Mouse (Mus musculus) bone marrow, adult 2 months (tissue): ENCODE measurements around the gene Hydin. TPM values are rescaled to one million over a fixed set of nuclear protein-coding genes. Genes with fewer than 3 reads are reported as not detected.
"Not testable (repeated sequence)": the region's sequence is repeated elsewhere in the genome, so short reads cannot be mapped to it uniquely, and the experiment has no call there.

ENCODE experiments used
- H3K27ac ChIP-seq: fragments of 200-500 bp; 2 replicates; pipeline ENCODE4 v1.5.1; 2012; ENCODE audit warnings: low read depth, mild to moderate bottlenecking, control low read depth, inconsistent platforms, low read length; ENCODE audit not compliant: control insufficient read depth, poor library complexity, insufficient read depth
- H3K4me1 ChIP-seq: fragments of 200-500 bp; 2 replicates; pipeline ENCODE4 v1.6.1; 2011; ENCODE audit warnings: low read length; ENCODE audit not compliant: control insufficient read depth, insufficient read depth
- H3K4me3 ChIP-seq: fragments of 200-500 bp; replicated peaks from 2 replicates; pipeline ENCODE3; 2011; ENCODE audit warnings: mild to moderate bottlenecking, low read depth, low read length, control low read depth; ENCODE audit not compliant: control insufficient read depth
- CTCF ChIP-seq: fragments of 200-500 bp; IDR thresholded peaks from 2 replicates; pipeline ENCODE4 v1.5.1; 2011; ENCODE audit warnings: low read length, control low read depth; ENCODE audit not compliant: control insufficient read depth, insufficient read depth
- POLR2A ChIP-seq: fragments of 200-500 bp; IDR thresholded peaks from 2 replicates; pipeline ENCODE4 v1.6.1; 2011; ENCODE audit warnings: low read depth, mild to moderate bottlenecking, control low read depth, low read length, borderline replicate concordance; ENCODE audit not compliant: control insufficient read depth
- WGBS: fragments of 180-500 bp; shearing (Covaris S2); methylation state at CpG from one replicate; pipeline ENCODE4 v1.1.7; 2018; 5-methylcytosine and 5-hydroxymethylcytosine counted together
- polyA plus RNA-seq: library from polyadenylated mRNA; stranded (reverse); fragments of >200 nt; gene quantifications from 2 replicates; pipeline ENCODE4 v1.2.4, GENCODE M21; 2011; ENCODE audit warnings: low replicate concordance; ENCODE audit not compliant: missing spikeins, insufficient read depth, insufficient read length

Gene Hydin
- polyA plus RNA-seq, 1 experiment, result not detected

DNA sequence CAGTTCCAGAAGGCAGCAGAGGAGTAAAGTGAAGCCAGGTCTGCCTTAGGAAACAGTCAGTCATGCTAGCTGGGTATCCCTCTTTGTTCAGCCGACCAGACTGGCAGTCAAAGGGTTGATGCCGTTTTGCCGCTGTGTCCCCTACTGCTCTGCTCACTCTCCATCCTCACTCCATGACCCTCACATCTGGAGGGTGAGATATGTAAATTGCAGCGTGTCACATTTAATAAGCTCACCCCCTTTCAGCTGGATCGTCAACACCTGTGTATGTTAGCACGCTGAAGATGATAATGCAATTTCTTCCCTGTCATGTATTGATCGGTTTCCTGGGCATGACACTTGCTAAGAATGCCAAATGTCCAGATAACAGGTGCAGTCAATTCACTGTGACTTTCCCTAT, 49.0 kb downstream of the Hydin start:
- WGBS, result 79% methylated on average over 7 of the region's 7 CpGs
- Histone ChIP-seq H3K4me1 (no peaks in the 10 kb centered on the region), H3K27ac (no peak overlapping the region), H3K4me3 (no peak overlapping the region)
- TF ChIP-seq CTCF (no peak), POLR2A (no peak)

DNA sequence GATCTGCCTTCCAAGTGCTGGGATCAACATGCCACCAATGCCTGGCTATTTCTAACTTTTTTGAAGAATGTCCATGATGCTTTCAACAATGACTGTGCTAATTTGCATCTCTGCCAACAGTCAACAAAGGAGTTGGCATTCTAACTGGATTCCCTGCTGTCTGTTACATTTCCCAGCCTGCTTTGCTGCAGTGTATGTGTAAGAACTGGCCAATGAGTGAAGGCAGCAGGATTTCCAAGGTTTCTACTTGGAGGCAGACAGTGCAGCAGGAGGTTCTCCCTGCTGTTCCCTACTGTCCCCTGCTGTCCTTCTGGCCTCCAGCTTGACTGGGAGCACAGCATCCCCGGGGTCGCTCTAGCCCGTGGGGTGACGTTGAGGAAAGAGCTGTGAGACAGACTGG, 52.8 kb downstream of the Hydin start:
- Histone ChIP-seq H3K27ac (no peak overlapping the region), H3K4me1 (no peaks in the 10 kb centered on the region), H3K4me3 (no peak overlapping the region)
- WGBS, result 61% methylated on average over 4 of the region's 4 CpGs
- TF ChIP-seq POLR2A, result no peak
- TF ChIP-seq CTCF, result no peak

GRCm38 (mm10) chr8:110321446-110321845, 54.7 kb downstream of the Hydin start:
- Histone ChIP-seq H3K4me3 (no peak overlapping the region), H3K4me1 (no peaks in the 10 kb centered on the region), H3K27ac (no peak overlapping the region)
- WGBS, result 82% methylated on average over 2 of the region's 2 CpGs
- TF ChIP-seq CTCF (no peak), POLR2A (no peak)

DNA sequence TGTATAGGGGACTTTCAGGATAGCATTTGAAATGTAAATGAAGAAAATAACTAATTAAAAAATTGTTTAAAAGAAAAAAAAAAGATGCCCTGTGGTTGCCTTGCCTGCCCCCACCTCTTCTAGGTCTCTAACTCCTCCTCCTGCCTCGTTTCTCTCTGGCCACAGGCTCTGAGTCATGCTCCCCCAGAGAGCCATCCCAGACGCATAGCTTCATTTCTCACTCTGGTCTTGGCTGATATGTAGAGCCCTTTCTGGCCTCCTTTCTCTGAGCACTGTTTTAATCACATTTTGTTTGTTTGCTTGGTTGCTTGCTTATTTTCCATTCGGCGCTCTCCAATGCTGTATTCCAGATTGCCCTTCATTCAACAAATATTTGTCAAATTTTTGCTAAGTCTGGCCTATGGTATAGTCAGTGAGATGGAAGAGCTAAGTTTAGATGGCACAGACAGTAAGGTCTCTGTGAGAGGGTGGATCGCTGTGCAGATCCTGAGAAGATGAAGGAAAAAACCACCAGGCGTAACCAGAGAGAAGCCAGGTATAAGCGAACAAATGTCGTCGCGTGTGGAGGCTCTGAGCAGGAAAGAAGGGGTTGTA, 57.3 kb downstream of the Hydin start:
- TF ChIP-seq CTCF, result no peak
- no peak for TF ChIP-seq POLR2A
- Histone ChIP-seq H3K4me3 (no peak overlapping the region), H3K27ac (no peak overlapping the region), H3K4me1 (no peaks in the 10 kb centered on the region)
- 78% methylated on average over 10 of the region's 10 CpGs for WGBS

DNA sequence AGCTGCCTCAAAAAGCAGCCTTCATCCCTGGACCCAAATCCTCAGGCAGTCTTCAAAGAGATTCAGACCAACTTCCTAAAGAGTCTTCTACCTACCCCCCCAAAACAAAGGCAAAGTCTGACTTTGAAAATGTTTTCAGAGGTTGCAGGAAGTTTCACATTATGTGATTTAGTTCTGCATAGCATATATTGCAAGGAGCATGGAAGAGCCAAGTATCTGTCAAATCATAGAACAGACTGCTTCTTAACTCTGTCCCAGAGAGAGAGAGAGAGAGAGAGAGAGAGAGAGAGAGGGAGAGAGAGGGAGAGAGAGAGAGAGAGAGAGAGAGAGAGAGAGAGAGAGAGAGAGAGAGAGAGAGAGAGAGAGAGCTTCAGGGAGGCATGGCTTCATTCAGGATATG, 60.3 kb downstream of the Hydin start:
- not testable (repeated sequence) for H3K4me1 ChIP-seq, H3K4me3 ChIP-seq, H3K27ac ChIP-seq

GRCm38 (mm10) chr8:110333376-110333775, 66.6 kb downstream of the Hydin start:
- TF ChIP-seq POLR2A (no peak), CTCF (no peak)
- 79% methylated on average over 7 of the region's 7 CpGs for WGBS

DNA sequence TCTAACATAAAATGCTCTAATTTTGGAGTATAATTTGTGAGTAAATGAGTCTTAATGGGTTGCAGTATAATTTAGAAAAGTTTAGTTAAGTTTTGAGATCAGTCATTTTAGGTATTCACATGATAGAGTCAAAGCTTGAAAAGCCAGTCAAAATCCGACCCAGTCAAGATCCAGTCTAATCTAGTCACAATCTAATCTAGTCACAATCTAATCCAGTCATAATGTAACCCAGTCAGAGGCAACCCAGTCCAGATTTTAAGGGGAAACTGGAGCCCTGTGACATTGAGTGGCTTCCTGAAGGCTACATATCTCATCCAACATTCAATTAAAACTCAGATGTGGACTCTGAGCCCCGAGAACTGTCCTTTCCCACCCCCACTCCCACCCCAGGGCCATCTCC, 72.7 kb downstream of the Hydin start:
- Histone ChIP-seq H3K27ac (no peak overlapping the region), H3K4me3 (no peak overlapping the region), H3K4me1 (no peaks in the 10 kb centered on the region)
- 57% methylated on average over 2 of the region's 2 CpGs for WGBS
- TF ChIP-seq CTCF (no peak), POLR2A (no peak)

More at GRCm38 (mm10) chr8:110333376-110333775, 66.6 kb downstream of the Hydin start:
- Histone ChIP-seq H3K27ac (no peak overlapping the region), H3K4me3 (no peak overlapping the region), H3K4me1 (no peaks in the 10 kb centered on the region)

- TF ChIP-seq CTCF (no peak), POLR2A (no peak)
- WGBS, result 64% methylated on average over 12 of the region's 12 CpGs
- no peak overlapping the region for H3K27ac ChIP-seq
- H3K4me3 ChIP-seq, result no peak overlapping the region
- no peaks in the 10 kb centered on the region for H3K4me1 ChIP-seq
Measured at GRCm38 (mm10) chr8:110340090-110340703, 73.4 kb downstream of the Hydin start.
